Mouse (Mus musculus) liver, embryonic 12.5 days (tissue): ENCODE data around the gene Sorcs2. TPM values are rescaled to one million over a fixed set of nuclear protein-coding genes. Genes with fewer than 3 reads are reported as not detected.

Source experiments
- ATAC-seq: fragments of 200-750 bp; cut with Nextera tagmentation; 2 replicates; pipeline ENCODE4 v1.8.0; 2017; ENCODE audit warnings: moderate number of reproducible peaks, mild to moderate bottlenecking, moderate library complexity
- H3K27ac ChIP-seq: fragments of 300-500 bp; sonication (generic); 2 replicates; pipeline ENCODE4 v1.5.1; 2016; ENCODE audit warnings: mild to moderate bottlenecking
- H3K27me3 ChIP-seq: fragments of 300-500 bp; sonication (generic); replicated peaks from 2 replicates; pipeline ENCODE4 v1.6.1; 2016; ENCODE audit warnings: mild to moderate bottlenecking, moderate library complexity
- H3K36me3 ChIP-seq: fragments of 300-500 bp; sonication (generic); 2 replicates; pipeline ENCODE4 v1.6.1; 2016; ENCODE audit warnings: mild to moderate bottlenecking, moderate library complexity
- H3K4me1 ChIP-seq: fragments of 300-500 bp; sonication (generic); 2 replicates; pipeline ENCODE4 v1.6.1; 2016
- H3K4me2 ChIP-seq: fragments of 300-500 bp; sonication (generic); 2 replicates; pipeline ENCODE4 v1.6.1; 2016; ENCODE audit warnings: mild to moderate bottlenecking, moderate library complexity
- H3K4me3 ChIP-seq: fragments of 300-500 bp; sonication (generic); 2 replicates; pipeline ENCODE4 v1.5.1; 2016; ENCODE audit warnings: mild to moderate bottlenecking, moderate library complexity
- H3K9ac ChIP-seq: fragments of 300-500 bp; sonication (generic); 2 replicates; pipeline ENCODE4 v1.6.1; 2016; ENCODE audit warnings: mild to moderate bottlenecking, moderate library complexity
- H3K9me3 ChIP-seq: fragments of 300-500 bp; sonication (generic); replicated peaks from 2 replicates; pipeline ENCODE4 v1.6.1; 2016; ENCODE audit warnings: mild to moderate bottlenecking, moderate library complexity
- WGBS: fragments of 180-500 bp; shearing (Covaris S2); methylation state at CpG from one replicate; pipeline ENCODE4 v1.1.7; 2016; ENCODE audit not compliant: insufficient replicate concordance; 5-methylcytosine and 5-hydroxymethylcytosine counted together
- polyA plus RNA-seq: library from polyadenylated mRNA; unstranded; fragments of >200 nt; fragmentation: Nextera tagmentation; extraction: Ambion mirVana; gene quantifications from 2 replicates; pipeline ENCODE4 v1.2.1, GENCODE M21; 2016

Gene Sorcs2
- polyA plus RNA-seq, 1 experiment from 2014 or later = 1.2 TPM

- peaks cover 8% of the 10 kb centered on the region for H3K4me1 ChIP-seq
- 34% methylated on average over 5 of the region's 5 CpGs for WGBS
- H3K9ac ChIP-seq = no peak overlapping the region
- ATAC-seq = no peak
- no peak overlapping the region for H3K4me2 ChIP-seq
- H3K4me3 ChIP-seq = no peak overlapping the region
- H3K9me3 ChIP-seq = no peaks in the 10 kb centered on the region
- no peaks in the 10 kb centered on the region for H3K36me3 ChIP-seq
- no peak overlapping the region for H3K27ac ChIP-seq
- no peaks in the 10 kb centered on the region for H3K27me3 ChIP-seq
Measured at GRCm38 (mm10) chr5:36385062-36385461, 12.9 kb downstream of the Sorcs2 start.

GRCm38 (mm10) chr5:36383431-36383830 is 14.5 kb downstream of the Sorcs2 start:
- peaks cover 4% of the 10 kb centered on the region; the same call in 1 of the 2 replicates for H3K4me1 ChIP-seq
- H3K9me3 ChIP-seq = no peaks in the 10 kb centered on the region
- H3K9ac ChIP-seq = no peak overlapping the region
- ATAC-seq = no peak
- WGBS = 60% methylated on average over 4 of the region's 4 CpGs
- no peaks in the 10 kb centered on the region for H3K36me3 ChIP-seq
- no peak overlapping the region for H3K27ac ChIP-seq
- no peaks in the 10 kb centered on the region for H3K27me3 ChIP-seq
- no peak overlapping the region for H3K4me2 ChIP-seq
- no peak overlapping the region for H3K4me3 ChIP-seq

- Histone ChIP-seq H3K4me3 (no peak overlapping the region), H3K9me3 (no peaks in the 10 kb centered on the region), H3K9ac (no peak overlapping the region), H3K36me3 (no peaks in the 10 kb centered on the region), H3K4me1 (peaks cover 4% of the 10 kb centered on the region; the same call in 1 of the 2 replicates), H3K27ac (no peak overlapping the region), H3K4me2 (no peak overlapping the region), H3K27me3 (no peaks in the 10 kb centered on the region)
- no peak for ATAC-seq
- WGBS = 55% methylated on average over 4 of the region's 4 CpGs
Measured at GRCm38 (mm10) chr5:36382721-36383120, 15.2 kb downstream of the Sorcs2 start.

GRCm38 (mm10) chr5:36382134-36382693 is 15.7 kb downstream of the Sorcs2 start:
- H3K9me3 ChIP-seq = no peaks in the 10 kb centered on the region
- no peak overlapping the region for H3K27ac ChIP-seq
- no peak overlapping the region for H3K4me3 ChIP-seq
- no peak for ATAC-seq
- H3K27me3 ChIP-seq = no peaks in the 10 kb centered on the region
- 56% methylated on average over 8 of the region's 8 CpGs for WGBS
- no peak overlapping the region for H3K9ac ChIP-seq
- no peaks in the 10 kb centered on the region for H3K36me3 ChIP-seq
- peaks cover 4% of the 10 kb centered on the region; the same call in 1 of the 2 replicates for H3K4me1 ChIP-seq
- H3K4me2 ChIP-seq = no peak overlapping the region

- no peak overlapping the region for H3K4me3 ChIP-seq
- no peaks in the 10 kb centered on the region for H3K36me3 ChIP-seq
- no peak overlapping the region for H3K9ac ChIP-seq
- no peak overlapping the region for H3K27ac ChIP-seq
- H3K9me3 ChIP-seq = no peaks in the 10 kb centered on the region
- no peak for ATAC-seq
- peaks cover 3% of the 10 kb centered on the region; the same call in 1 of the 2 replicates for H3K4me1 ChIP-seq
- H3K27me3 ChIP-seq = no peaks in the 10 kb centered on the region
- no peak overlapping the region for H3K4me2 ChIP-seq
- WGBS = 55% methylated on average over 6 of the region's 6 CpGs
Measured at GRCm38 (mm10) chr5:36379938-36380511, 17.9 kb downstream of the Sorcs2 start.

- H3K27me3 ChIP-seq = no peaks in the 10 kb centered on the region
- peaks cover 10% of the 10 kb centered on the region for H3K4me1 ChIP-seq
- H3K27ac ChIP-seq = no peak overlapping the region
- WGBS = 61% methylated on average over 2 of the region's 2 CpGs
- ATAC-seq = no peak
- H3K9me3 ChIP-seq = no peaks in the 10 kb centered on the region
- H3K4me3 ChIP-seq = no peak overlapping the region
- H3K9ac ChIP-seq = no peak overlapping the region
- no peaks in the 10 kb centered on the region for H3K36me3 ChIP-seq
- no peak overlapping the region for H3K4me2 ChIP-seq
Measured at GRCm38 (mm10) chr5:36378370-36378738, 19.6 kb downstream of the Sorcs2 start.

GRCm38 (mm10) chr5:36377456-36378369 is 20.2 kb downstream of the Sorcs2 start:
- Histone ChIP-seq H3K9me3 (no peaks in the 10 kb centered on the region), H3K27ac (no peak overlapping the region), H3K4me3 (no peak overlapping the region), H3K4me1 (peaks cover 17% of the 10 kb centered on the region), H3K36me3 (no peaks in the 10 kb centered on the region), H3K27me3 (no peaks in the 10 kb centered on the region), H3K9ac (no peak overlapping the region), H3K4me2 (no peak overlapping the region)
- WGBS = 57% methylated on average over 8 of the region's 8 CpGs
- ATAC-seq = no peak

GRCm38 (mm10) chr5:36375886-36376285 is 22.1 kb downstream of the Sorcs2 start:
- no peaks in the 10 kb centered on the region for H3K36me3 ChIP-seq
- 0 out of 2 replicates have a peak, but pooled peaks cover 4% of the 10 kb centered on the region for H3K27me3 ChIP-seq
- ATAC-seq = no peak
- H3K27ac ChIP-seq = no peak overlapping the region
- H3K4me2 ChIP-seq = no peak overlapping the region
- no peak overlapping the region for H3K4me3 ChIP-seq
- WGBS = 35% methylated on average over 8 of the region's 8 CpGs
- H3K4me1 ChIP-seq = peaks cover 18% of the 10 kb centered on the region
- no peaks in the 10 kb centered on the region for H3K9me3 ChIP-seq
- H3K9ac ChIP-seq = no peak overlapping the region

GRCm38 (mm10) chr5:36374221-36375050 is 23.5 kb downstream of the Sorcs2 start:
- H3K27ac ChIP-seq = no peak overlapping the region
- H3K4me3 ChIP-seq = no peak overlapping the region
- peaks cover 22% of the 10 kb centered on the region for H3K4me1 ChIP-seq
- ATAC-seq = no peak
- no peaks in the 10 kb centered on the region for H3K36me3 ChIP-seq
- H3K9ac ChIP-seq = no peak overlapping the region
- H3K27me3 ChIP-seq = 0 out of 2 replicates have a peak, but pooled peaks cover 4% of the 10 kb centered on the region
- H3K4me2 ChIP-seq = no peak overlapping the region
- H3K9me3 ChIP-seq = no peaks in the 10 kb centered on the region
- WGBS = 52% methylated on average over 19 of the region's 19 CpGs

- WGBS = 20% methylated on average over 11 of the region's 11 CpGs
- H3K9me3 ChIP-seq = no peaks in the 10 kb centered on the region
- 0 out of 2 replicates have a peak, but pooled peaks cover 4% of the 10 kb centered on the region for H3K27me3 ChIP-seq
- H3K4me2 ChIP-seq = no peak overlapping the region
- no peak overlapping the region for H3K27ac ChIP-seq
- no peak overlapping the region for H3K4me3 ChIP-seq
- peaks cover 32% of the 10 kb centered on the region for H3K4me1 ChIP-seq
- ATAC-seq = no peak
- H3K36me3 ChIP-seq = no peaks in the 10 kb centered on the region
- H3K9ac ChIP-seq = no peak overlapping the region
Measured at GRCm38 (mm10) chr5:36373246-36373891, 24.6 kb downstream of the Sorcs2 start.

GRCm38 (mm10) chr5:36371731-36372130 is 26.2 kb downstream of the Sorcs2 start:
- H3K4me1 ChIP-seq = peaks cover 35% of the 10 kb centered on the region
- no peak for ATAC-seq
- 31% methylated on average over 5 of the region's 5 CpGs for WGBS

More at GRCm38 (mm10) chr5:36371731-36372130, 26.2 kb downstream of the Sorcs2 start:
- H3K4me3 ChIP-seq = no peak overlapping the region
- no peaks in the 10 kb centered on the region for H3K9me3 ChIP-seq
- no peak overlapping the region for H3K9ac ChIP-seq
- 0 out of 2 replicates have a peak, but pooled peaks cover 4% of the 10 kb centered on the region for H3K27me3 ChIP-seq
- H3K27ac ChIP-seq = no peak overlapping the region
- H3K4me2 ChIP-seq = no peak overlapping the region
- no peaks in the 10 kb centered on the region for H3K36me3 ChIP-seq
